Mouse (Mus musculus) stomach, embryonic 14.5 days (tissue): Measurements from ENCODE around the gene Phtf2. TPM values are rescaled to one million over a fixed set of nuclear protein-coding genes. Genes with fewer than 3 reads are reported as not detected.
"Not testable (repeated sequence)": the region's sequence is repeated elsewhere in the genome, so short reads cannot be mapped to it uniquely, and the experiment has no call there.

Experiments
- ATAC-seq: fragments of 200-750 bp; cut with Nextera tagmentation; 2 replicates; pipeline ENCODE4 v1.8.0; 2017; ENCODE audit warnings: low read depth, moderate TSS enrichment; ENCODE audit not compliant: insufficient number of reproducible peaks, insufficient read depth, low FRiP score
- H3K27ac ChIP-seq: fragments of 300-500 bp; sonication (generic); 2 replicates; pipeline ENCODE4 v1.5.1; 2014; ENCODE audit warnings: mild to moderate bottlenecking, low read length, moderate library complexity, mixed read lengths
- H3K27me3 ChIP-seq: fragments of 300-500 bp; sonication (generic); 2 replicates; pipeline ENCODE4 v1.6.1; 2014; ENCODE audit warnings: low read length, control low read depth, mixed read lengths; ENCODE audit not compliant: control insufficient read depth, insufficient read depth
- H3K36me3 ChIP-seq: fragments of 300-500 bp; sonication (generic); 2 replicates; pipeline ENCODE4 v1.6.1; 2014; ENCODE audit warnings: mild to moderate bottlenecking, control low read depth, low read length, moderate library complexity, mixed read lengths; ENCODE audit not compliant: control insufficient read depth, insufficient read depth
- H3K4me1 ChIP-seq: fragments of 300-500 bp; sonication (generic); 2 replicates; pipeline ENCODE4 v1.6.1; 2014; ENCODE audit warnings: low read length, control low read depth, mixed read lengths; ENCODE audit not compliant: control insufficient read depth, insufficient read depth
- H3K4me2 ChIP-seq: fragments of 300-500 bp; sonication (generic); replicated peaks from 2 replicates; pipeline ENCODE4 v1.6.1; 2014; ENCODE audit warnings: low read depth, low read length, control low read depth
- H3K4me3 ChIP-seq: fragments of 300-500 bp; sonication (generic); 2 replicates; pipeline ENCODE4 v1.5.1; 2014; ENCODE audit warnings: low read depth, low read length, control low read depth
- H3K9ac ChIP-seq: fragments of 300-500 bp; sonication (generic); replicated peaks from 2 replicates; pipeline ENCODE4 v1.6.1; 2014; ENCODE audit warnings: low read depth, mild to moderate bottlenecking, control low read depth, low read length, moderate library complexity, mixed read lengths
- H3K9me3 ChIP-seq: fragments of 300-500 bp; sonication (generic); 2 replicates; pipeline ENCODE4 v1.6.1; 2016; ENCODE audit warnings: low read depth, low read length, control low read depth; ENCODE audit not compliant: control insufficient read depth
- WGBS: fragments of 180-500 bp; shearing (Covaris S2); extraction: QIAGEN DNeasy Blood & Tissue Kit; methylation state at CpG from one replicate; pipeline ENCODE4 v1.1.7; 2014; 5-methylcytosine and 5-hydroxymethylcytosine counted together
- polyA plus RNA-seq: library from polyadenylated mRNA; unstranded; fragments of >200 nt; fragmentation: Nextera tagmentation; extraction: Ambion mirVana; gene quantifications from 2 replicates; pipeline ENCODE4 v1.2.1, GENCODE M21; 2014

The Phtf2 gene
- polyA plus RNA-seq, 1 experiment from 2014 or later: 16.5 TPM

DNA sequence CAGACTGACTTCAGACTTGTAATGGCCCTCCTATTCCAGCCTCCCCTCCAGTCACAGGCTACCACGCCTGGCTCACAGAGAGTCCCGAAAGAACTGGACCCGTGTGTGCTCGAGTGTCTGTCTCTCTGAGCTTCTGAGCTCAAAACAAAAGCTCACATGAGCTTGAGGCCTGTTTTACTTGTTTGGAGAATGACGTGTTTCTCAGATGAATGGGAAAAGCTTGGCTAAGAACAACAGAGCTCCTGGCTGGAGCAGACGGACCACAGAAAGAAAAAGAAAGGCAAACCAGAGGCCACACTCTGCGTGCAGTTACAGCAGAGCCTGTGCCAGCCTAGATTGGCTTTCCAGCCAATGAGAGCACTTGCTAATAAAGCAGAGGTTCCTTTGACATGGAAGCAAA is 130.2 kb downstream of the Phtf2 start:
- no peaks in the 10 kb centered on the region for H3K4me1 ChIP-seq
- H3K9ac ChIP-seq: no peak overlapping the region
- no peak overlapping the region for H3K4me2 ChIP-seq
- no peaks in the 10 kb centered on the region for H3K27me3 ChIP-seq
- ATAC-seq: no peak
- WGBS: 49% methylated on average over 7 of the region's 7 CpGs
- H3K9me3 ChIP-seq: no peaks in the 10 kb centered on the region
- no peaks in the 10 kb centered on the region for H3K36me3 ChIP-seq
- no peak overlapping the region for H3K27ac ChIP-seq
- no peak overlapping the region for H3K4me3 ChIP-seq

DNA sequence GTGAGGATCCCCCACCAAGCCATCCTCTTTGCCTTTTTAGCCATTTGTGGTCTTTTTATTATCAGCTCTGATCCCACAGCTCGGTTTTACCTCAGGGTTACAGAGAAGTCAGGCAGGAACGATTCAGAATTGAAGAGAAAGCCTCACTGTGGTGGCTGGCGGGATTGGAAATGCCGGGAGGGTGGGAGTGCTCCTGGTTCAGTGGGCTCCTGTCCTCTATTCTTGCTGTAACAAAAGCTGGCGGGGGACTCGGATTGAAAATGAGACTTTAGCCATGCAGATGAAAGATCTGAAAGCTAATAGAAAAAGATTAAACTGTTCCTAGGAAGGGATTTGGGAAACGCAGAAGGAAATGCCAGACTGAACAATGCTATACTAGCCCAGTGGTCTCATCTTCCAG is 130.9 kb downstream of the Phtf2 start:
- no peak for ATAC-seq
- H3K27ac ChIP-seq: no peak overlapping the region
- no peaks in the 10 kb centered on the region for H3K9me3 ChIP-seq
- H3K36me3 ChIP-seq: no peaks in the 10 kb centered on the region
- 77% methylated on average over 7 of the region's 7 CpGs for WGBS
- no peak overlapping the region for H3K4me3 ChIP-seq
- H3K9ac ChIP-seq: no peak overlapping the region
- H3K27me3 ChIP-seq: no peaks in the 10 kb centered on the region
- H3K4me1 ChIP-seq: no peaks in the 10 kb centered on the region
- no peak overlapping the region for H3K4me2 ChIP-seq

DNA sequence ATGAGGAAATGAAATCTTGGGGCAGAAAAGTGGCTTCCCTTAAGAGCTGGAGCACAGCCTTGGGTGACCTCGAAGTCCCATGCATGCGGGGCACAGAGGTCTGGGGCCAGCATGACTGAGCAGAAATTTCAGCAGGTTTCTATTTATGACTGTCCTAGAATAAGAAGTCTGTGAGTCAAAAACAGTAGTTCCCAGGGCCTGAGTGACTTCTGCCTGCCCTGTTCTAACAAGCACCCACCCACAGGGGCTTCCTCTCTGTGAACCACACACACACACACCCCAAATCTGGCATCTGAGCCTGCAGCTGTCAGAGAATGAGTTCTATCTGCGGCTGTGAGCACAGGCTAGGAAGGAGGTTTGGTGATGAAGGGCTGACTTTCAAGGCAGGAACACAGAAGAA is 132.4 kb downstream of the Phtf2 start:
- WGBS: 84% methylated on average over 3 of the region's 3 CpGs
- H3K27me3 ChIP-seq: no peaks in the 10 kb centered on the region
- H3K36me3 ChIP-seq: no peaks in the 10 kb centered on the region
- H3K27ac ChIP-seq: no peak overlapping the region
- no peaks in the 10 kb centered on the region for H3K4me1 ChIP-seq
- no peak overlapping the region for H3K4me3 ChIP-seq
- H3K9me3 ChIP-seq: no peaks in the 10 kb centered on the region
- no peak for ATAC-seq
- no peak overlapping the region for H3K9ac ChIP-seq
- no peak overlapping the region for H3K4me2 ChIP-seq

DNA sequence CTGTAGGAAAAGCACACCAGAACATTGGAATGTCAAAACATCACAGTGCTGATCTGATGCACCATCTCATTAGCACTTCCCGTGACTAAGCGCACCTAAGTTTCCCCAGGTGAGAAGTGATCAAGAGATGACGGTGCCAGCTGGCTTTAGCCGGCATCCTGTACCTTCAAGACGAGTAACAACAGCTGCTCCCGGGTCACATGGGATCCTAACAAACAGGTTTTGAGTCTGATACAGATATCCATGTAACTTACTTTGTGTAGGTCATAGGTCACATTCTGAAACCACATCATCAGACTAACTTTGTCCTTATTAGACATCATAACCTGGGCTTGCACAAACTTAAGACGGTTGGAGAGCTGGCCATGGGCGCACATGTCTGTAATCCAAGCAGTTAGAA is 133.1 kb downstream of the Phtf2 start:
- no peak overlapping the region for H3K27ac ChIP-seq
- WGBS: 89% methylated on average over 8 of the region's 8 CpGs
- ATAC-seq: no peak

DNA sequence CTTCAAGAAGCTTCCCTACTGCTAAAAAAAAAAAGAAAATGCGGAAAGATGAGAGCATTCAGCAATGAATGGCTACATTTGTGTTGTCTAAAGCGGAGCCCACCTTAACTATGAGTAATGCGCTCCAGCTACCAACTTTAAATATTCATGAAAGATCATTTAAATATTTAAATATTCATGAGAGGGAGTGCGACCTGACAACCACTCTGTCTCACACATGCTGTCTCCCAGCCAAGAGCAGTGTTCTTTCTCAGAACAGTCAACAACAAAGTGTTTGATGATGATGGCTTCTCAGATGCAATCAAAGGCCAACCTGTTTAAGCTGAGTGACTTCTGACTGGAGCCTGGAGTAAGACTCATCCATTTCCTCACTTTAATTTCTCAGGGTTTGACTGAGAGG is 133.8 kb downstream of the Phtf2 start:
- no peak overlapping the region for H3K4me3 ChIP-seq
- no peaks in the 10 kb centered on the region for H3K36me3 ChIP-seq
- ATAC-seq: no peak
- H3K4me1 ChIP-seq: no peaks in the 10 kb centered on the region
- H3K9me3 ChIP-seq: no peaks in the 10 kb centered on the region
- H3K9ac ChIP-seq: no peak overlapping the region
- H3K4me2 ChIP-seq: no peak overlapping the region
- no peak overlapping the region for H3K27ac ChIP-seq
- H3K27me3 ChIP-seq: no peaks in the 10 kb centered on the region
- 72% methylated on average over 4 of the region's 4 CpGs for WGBS

More for the DNA sequence above, 133.1 kb downstream of the Phtf2 start:
- Histone ChIP-seq H3K4me3 (no peak overlapping the region), H3K9ac (no peak overlapping the region), H3K36me3 (no peaks in the 10 kb centered on the region), H3K4me1 (no peaks in the 10 kb centered on the region), H3K27me3 (no peaks in the 10 kb centered on the region), H3K9me3 (no peaks in the 10 kb centered on the region), H3K4me2 (no peak overlapping the region)

DNA sequence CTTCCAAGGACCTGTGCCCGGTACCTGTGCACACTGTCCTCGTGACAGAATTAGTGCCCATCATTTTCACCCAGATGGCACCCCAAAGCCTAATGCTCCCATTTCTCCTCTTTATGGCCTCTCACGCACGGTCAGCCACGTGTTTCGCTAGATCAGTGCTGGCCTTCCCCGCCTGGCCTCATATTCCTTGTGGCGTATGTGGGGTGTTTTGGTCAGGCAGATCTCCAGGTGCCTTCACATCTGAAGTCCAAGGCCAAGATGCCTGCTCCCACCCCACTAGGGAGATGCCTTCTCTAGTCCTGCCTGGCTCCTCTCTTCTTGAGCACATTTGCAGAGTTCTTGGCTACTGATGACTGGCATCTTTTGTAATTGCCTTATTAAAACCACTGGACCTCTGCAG is 140.0 kb downstream of the Phtf2 start:
- no peak for ATAC-seq
- H3K27me3 ChIP-seq: no peaks in the 10 kb centered on the region
- H3K27ac ChIP-seq: no peak overlapping the region
- H3K4me3 ChIP-seq: no peak overlapping the region
- no peak overlapping the region for H3K9ac ChIP-seq
- no peaks in the 10 kb centered on the region for H3K4me1 ChIP-seq
- 91% methylated on average over 8 of the region's 8 CpGs for WGBS
- no peak overlapping the region for H3K4me2 ChIP-seq
- no peaks in the 10 kb centered on the region for H3K36me3 ChIP-seq
- no peaks in the 10 kb centered on the region for H3K9me3 ChIP-seq

DNA sequence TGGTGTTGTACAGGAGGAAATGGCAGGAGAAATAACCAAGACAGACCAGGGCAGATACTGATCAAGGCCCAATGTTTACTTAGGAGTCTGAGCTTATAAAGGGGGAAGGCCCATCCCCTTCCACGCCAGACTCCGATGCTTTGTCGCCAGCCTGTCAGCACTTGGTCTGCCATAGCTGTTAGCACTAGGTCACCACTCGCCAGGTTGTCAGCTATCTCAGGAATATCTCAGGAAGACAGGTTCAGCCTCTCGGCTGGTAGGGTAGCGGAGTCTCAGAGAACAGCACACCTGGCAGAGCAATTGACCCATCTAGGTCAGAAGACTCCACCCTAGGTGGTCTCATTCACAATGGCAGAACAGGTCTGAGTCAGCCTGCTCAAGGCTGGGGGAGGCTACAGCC is 140.7 kb downstream of the Phtf2 start:
- H3K36me3 ChIP-seq: no peaks in the 10 kb centered on the region
- ATAC-seq: peak; percentile 69; the same call in 1 of the 2 replicates

DNA sequence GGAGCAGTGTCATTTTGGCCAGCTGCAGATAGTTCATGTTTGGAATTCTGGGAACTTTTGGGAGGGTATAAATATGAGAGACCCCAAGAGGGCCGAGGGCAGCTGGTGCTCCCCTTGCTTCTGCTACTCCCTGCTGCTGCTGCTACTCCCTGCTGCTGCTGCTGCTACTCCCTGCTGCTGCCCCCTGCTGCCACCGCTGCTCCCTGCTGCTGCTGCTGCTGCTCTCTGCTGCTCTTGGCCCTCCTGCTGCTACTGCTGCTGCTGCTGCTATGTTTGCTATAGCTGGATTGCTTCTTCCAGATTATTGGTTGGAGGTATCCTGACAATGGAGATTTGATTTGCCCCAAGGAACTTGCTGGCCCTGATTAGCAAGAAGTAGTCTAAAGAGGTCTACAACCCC is 143.1 kb downstream of the Phtf2 start:
- no peaks in the 10 kb centered on the region for H3K9me3 ChIP-seq
- 55% methylated on average over 2 of the region's 2 CpGs for WGBS
- no peak for ATAC-seq
- H3K27ac ChIP-seq: no peak overlapping the region
- H3K4me1 ChIP-seq: no peaks in the 10 kb centered on the region
- no peaks in the 10 kb centered on the region for H3K36me3 ChIP-seq
- H3K4me3 ChIP-seq: no peak overlapping the region
- H3K4me2 ChIP-seq: no peak overlapping the region
- no peaks in the 10 kb centered on the region for H3K27me3 ChIP-seq
- H3K9ac ChIP-seq: no peak overlapping the region

More for the DNA sequence above, 140.7 kb downstream of the Phtf2 start:
- 64% methylated on average over 6 of the region's 6 CpGs for WGBS
- Histone ChIP-seq H3K27me3 (no peaks in the 10 kb centered on the region), H3K9me3 (no peaks in the 10 kb centered on the region), H3K27ac (no peak overlapping the region), H3K9ac (no peak overlapping the region), H3K4me3 (no peak overlapping the region), H3K4me2 (no peak overlapping the region), H3K4me1 (no peaks in the 10 kb centered on the region)

DNA sequence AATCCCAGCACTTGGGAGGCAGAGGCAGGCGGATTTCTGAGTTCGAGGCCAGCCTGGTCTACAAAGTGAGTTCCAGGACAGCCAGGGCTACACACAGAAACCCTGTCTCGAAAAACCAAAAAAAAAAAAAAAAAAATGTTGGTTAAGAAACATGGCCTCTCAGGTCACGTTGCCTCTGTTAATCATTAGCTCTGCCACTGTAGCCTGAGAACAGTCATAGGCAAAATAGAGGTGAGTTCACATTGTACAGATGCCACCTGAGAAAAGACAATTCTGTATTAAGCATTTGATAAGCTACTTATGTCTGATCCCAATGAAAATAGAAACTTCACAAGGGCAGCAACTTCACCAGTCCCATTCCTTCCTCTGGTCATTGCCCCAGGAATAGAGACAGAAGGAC is 158.7 kb downstream of the Phtf2 start:
- H3K27me3 ChIP-seq, ATAC-seq, H3K4me2 ChIP-seq, H3K4me3 ChIP-seq, H3K9ac ChIP-seq, H3K27ac ChIP-seq, H3K4me1 ChIP-seq, H3K9me3 ChIP-seq, H3K36me3 ChIP-seq: not testable (repeated sequence)
- 78% methylated on average over 3 of the region's 4 CpGs for WGBS
